Mouse (Mus musculus) heart, adult 8-10 months (tissue): ENCODE data around the gene Tmem255b. TPM values are rescaled to one million over a fixed set of nuclear protein-coding genes. Genes with fewer than 3 reads are reported as not detected.

Experiments used
- DNase-seq: peaks from one replicate; pipeline ENCODE4 v3.0.0; 2022; ENCODE audit warnings: low spot score
- total RNA-seq, 4 experiments: library from RNA; stranded (reverse); gene quantifications; 2 replicates each; pipeline ENCODE4 v1.2.4; 2022

The Tmem255b gene
- total RNA-seq, 4 experiments from 2014 or later: 3.7 to 7.5 (median 5.7) TPM

DNA sequence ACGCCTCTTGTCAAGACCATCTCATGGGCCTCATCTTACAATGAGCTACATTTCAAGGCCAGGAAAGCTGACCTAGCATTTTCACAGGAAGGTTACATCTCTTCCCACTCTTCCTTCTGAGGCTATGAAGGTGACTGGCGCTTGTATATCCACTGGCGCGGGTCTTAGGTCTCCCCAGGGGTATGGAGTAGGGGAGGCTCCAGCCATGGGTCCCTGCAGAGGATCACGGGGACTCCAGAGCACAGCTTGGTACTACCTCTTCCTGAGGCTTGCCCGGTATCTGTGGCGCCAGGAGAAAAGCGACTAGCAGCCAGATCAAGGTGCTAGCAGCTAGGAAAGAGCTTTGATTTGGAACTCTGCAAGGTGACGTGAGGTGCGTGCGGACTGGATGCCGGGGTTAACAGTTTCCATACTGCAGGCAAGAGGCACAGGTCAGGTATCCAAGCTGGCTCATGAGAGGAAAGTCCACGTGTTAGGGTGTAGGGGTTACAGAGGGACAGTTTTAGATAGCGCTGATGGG, 56.6 kb downstream of the Tmem255b start:
- no peak for DNase-seq

DNA sequence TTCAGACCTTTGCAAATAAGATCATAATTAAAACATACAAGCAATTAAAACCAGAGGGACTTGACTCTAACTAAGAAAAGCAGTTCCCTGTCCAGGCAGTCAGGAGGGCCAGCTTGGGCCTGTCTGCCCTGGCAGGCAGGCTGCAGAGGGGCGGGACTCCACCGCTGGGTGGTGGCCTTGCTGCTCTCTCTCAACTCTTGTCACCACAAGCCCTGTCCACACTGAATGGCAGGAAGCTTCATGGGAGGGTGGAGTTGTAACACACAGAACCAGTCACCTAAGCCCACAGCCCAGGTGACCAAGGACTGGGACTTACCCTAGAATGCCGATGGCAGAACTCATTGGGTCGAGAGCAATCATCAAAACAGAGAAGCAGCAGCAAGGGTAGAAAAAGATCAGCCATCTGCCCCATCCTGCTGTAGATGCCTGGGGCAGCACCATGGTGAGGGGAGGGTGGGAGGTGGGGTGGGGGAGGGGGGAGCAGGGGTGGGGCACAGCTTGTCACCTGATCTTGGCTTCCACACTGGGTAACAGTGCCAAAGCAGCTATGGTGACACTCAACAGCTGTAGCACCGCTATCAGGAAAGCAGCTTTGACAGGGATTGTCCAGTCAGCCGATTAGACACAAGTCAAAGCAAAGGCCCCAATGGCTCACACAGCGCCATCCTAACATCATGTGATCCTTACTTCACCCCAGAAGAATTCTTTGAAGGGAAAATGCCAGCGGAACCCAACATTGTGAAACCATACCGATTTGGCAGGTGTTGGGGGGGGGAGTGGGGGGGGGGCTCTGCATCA, 57.4 kb downstream of the Tmem255b start:
- DNase-seq: peak; percentile 73

DNA sequence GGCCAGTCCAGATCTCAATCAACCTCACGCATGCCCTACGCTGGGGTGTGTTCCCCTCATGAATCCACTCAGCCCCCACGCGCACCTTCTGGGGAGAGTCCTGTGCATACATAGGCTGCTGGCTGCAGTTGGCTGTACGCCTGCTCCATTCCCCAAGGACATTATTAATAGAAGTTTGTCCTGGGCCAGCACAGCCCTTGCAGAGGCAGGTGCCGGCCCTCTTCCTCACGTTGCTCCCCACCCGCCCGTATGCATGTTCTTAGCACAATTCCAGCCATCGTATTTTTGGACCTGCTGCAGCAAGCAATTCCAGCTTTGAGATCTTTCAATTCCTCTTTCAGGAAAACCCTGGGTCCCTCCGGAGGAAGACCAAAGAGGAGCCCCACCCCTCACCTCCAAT, 58.0 kb downstream of the Tmem255b start:
- DNase-seq: peak; percentile 81

DNA sequence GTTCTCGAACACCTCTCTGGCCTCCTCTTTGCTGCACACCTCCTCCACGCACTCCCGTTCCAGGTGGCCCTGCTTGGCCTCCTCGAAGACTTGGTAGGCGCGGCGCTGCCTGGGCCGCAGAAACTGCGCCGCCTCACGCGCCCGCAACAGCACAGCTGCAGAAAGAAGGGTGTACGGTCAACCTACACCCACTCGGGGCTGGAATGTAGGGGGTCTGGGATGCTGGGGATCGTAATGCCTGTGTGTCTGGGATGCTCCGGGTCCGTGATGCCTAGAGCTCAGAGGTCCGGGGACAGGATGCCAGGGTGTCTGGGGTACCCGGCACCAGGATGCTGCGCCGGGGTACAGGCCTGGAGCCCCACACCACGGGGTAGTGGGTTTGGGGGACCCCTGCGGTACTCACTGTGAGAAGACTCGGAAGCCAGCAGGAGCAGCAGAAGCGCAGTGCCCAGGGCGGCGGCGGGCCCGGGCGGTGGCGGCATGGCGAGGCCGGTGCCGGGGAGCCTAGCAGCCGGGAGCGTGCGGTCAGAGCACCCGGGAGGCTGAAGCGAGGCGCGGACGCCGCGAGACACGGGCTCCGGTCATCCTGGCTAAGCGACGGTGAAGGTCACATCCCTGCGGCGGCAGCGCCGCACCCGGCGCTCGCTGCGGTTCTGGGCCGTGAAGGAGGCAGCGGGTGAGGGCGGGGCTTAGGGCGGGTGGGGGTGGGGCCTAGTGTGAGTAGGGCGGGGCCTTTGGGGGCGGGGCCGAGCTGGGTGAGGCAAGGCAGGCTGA, 59.1 kb downstream of the Tmem255b start, which contains the start of gene Gas6:
Gas6 (minus strand) TSS at position 633 of the 774 bp plus-strand sequence.
- DNase-seq: peak; percentile 52

DNA sequence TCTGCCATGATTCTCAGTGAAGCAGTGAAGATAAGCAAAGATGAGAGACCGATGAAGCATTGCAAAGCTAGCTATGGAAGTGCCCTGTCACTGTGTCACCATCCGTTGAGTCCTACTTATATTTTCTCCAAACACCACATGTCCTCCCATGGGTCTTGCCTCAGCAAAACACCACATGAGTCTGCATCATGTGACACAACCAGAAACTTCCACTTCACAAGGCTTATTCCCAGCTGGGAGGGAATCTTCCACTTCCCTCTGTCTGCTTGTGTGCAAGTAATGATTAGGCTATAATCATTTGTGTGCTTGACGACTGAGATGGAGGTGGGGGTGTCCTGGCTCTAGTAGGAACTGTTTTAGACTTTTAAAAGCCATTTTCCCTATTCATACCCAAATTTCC, 66.2 kb downstream of the Tmem255b start:
- DNase-seq: no peak

DNA sequence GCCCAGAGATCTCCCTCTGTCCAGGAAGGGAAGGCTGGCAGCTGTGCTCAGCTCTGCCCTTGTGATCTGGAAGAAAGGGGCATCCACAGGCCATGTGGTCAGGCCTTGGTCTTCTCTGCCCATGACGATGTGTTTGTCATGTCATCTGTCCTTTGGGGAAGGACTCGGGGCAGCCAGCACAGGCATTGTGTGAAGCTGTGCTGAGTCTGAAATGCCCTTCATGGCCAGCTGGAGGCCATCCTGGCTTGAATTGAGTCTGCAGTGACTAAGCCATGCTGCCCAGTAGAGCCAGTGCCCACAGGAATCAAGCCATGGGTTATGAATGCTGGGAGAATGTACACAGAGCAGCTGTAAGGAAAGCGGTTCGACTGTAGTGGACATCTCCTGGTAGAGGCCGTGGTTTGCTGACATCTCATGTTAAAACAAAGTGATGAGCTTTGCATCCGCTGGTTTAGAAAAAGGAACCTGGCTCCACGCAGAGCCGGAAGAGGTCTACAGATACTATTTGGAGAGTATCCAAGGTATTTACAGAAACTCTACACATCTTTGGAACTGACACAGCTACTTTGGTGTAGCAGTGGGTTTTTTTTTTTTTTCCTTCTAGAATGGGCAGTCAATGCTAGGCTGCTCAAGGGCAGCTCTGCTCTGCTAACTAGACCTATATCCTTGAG, 69.1 kb downstream of the Tmem255b start:
- DNase-seq: no peak

DNA sequence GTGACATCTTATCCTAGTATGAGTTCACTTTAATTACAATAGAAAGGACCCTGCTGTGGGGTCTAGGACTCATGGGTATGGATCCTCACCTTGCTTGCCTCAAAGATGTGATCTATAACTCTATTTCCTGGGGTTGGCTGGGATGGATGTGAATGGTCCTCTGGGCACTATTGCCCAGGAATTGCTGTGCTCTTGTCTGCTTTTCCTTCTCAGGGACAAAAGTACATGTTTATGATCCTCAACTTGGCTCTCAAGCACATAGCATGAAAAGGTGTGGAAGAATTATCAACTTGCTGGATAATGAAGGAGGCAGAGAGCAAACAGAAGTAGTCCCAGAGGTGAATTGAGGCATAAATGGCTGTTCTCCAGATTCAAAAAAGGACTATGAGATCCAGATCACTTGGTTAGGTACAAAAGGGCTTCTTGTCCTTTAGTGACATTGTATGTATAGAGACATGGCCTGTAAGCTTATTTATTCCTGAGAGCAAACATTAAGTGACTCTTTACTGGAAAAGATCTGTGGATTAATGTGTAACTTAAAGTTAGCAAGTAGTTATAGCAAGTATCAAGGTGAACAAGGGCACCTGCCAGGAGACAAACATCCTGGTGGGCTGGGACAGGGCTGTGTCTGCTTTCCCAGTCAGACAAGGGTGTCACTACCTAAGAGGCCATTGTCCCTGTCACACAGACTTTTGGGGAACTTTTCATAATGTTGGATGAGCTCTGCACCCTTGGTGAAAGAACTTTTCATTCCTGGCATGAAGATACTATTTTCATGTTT, 70.1 kb downstream of the Tmem255b start:
- DNase-seq: no peak

DNA sequence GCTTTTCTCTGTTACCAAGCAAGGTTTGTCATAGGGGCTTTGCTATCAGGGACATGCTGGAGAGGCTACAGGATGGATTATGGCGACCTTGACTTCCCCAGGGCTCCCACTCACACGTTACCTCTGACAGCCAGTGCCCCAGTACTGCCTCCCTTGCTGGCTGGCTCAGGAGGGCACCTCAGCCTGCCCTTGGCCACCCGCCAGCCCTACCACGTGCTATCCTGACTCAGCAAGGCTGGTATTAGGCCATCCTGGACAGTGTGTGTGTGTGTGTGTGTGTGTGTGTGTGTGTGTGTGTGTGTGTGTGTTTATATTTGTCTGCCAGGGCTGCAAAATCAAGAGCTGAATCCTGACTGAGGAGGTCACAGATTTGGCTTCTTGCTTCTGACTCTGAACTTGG, 71.9 kb downstream of the Tmem255b start:
- DNase-seq: no peak

DNA sequence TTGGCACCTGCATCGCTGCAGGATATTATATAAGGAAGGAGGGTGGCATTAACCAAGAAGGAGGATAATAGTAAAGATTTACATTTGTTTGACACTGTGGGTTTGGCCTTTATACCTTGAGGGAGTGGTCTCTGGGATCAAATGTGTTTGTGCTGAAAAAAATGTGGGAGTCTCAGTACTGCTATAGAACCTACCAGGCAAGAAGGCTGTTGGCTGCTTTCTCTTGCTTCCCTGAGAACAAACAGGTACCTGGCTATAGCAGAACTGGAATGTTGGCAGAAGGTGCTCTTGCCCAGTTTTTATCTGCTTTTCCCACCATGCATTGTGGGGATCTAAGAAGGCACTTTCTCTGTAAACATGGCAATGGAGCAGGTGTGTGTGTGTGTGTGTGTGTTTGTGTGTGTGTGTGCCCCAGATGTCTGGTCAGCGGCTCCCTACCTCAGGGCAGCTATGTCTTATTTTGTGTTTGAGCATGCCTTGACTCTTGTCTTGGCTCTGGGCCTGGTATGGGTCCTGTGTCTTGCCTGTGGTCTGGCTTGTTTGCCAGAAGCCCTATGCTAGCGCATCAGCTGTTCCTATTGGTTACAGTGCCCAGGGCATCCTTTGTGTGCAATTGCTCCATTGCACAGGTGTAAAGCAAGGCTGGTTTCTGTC, 72.4 kb downstream of the Tmem255b start:
- DNase-seq: no peak

DNA sequence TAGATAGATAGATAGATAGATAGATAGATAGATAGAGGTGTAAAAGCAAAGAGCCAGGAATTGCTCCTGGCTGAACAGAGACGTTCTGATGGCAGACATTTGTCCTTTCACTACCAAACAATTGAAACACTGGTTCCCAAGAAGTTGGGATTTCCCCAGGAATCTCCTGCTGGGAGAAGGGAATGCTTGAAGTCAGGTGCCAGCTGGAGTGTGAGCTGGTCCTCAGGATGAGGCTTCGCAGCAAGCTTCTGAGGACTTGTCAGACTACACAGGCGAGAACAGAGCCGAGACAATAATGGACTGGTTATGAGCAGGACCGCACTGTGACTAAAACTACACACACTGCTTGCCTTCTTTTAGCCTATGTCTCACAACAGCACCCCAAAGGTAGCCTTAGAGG, 77.0 kb downstream of the Tmem255b start:
- no peak for DNase-seq

DNA sequence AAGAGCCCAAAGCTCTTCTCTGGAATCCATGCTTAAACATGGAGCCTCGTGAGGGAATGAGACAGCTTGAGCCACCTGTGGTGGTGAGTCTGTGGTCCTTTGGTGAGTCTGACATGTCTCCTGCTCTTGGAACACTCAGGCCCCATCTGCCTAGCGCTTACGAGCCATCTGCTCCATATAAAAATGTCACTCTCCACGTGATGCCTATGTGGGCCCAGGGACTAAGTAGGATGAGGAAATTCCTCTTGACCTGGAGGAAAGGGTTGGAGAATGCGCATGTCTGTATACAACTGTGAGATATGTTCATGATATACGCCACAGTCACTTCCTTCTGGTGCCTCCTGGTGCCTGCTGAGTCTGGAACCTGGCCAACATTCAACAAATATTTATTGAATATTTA, 77.7 kb downstream of the Tmem255b start:
- no peak for DNase-seq

DNA sequence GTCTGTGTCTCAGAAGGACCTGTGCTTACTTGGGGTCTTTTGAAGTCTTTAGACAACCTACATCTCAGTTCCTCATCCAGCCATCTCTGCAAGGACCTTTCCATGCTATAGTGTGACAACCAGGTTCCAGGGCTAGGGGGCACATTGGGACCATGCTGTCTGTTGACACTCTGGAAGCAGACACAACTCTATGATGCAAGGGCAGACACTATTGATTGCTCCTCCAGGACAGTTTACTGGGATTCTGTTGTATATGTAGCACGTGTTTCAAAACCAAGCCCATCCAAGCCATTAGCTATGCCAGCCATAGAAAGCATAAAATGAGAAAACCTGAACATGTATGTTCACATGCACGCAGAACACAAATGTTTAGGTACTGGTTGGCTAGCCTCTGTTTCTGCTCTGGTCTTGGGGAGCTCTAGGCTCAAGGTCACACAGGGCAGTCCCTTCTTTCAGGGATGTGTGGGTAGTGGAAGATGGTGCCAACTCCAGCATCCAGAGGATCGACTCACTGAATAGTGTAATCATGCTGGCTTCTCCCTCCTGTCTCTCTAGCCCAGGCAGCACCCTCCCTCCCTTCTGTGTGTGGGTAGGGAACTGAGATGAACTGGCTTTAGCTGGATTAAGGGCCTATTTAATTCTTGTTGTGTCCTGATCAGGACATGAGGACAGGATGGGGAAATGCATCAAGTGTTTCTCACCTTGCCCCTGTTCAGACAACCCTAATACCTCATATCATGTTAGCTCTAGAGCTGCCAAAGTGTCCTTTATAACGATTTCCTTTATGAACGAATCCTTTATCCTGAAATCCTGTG, 78.8 kb downstream of the Tmem255b start:
- no peak for DNase-seq

DNA sequence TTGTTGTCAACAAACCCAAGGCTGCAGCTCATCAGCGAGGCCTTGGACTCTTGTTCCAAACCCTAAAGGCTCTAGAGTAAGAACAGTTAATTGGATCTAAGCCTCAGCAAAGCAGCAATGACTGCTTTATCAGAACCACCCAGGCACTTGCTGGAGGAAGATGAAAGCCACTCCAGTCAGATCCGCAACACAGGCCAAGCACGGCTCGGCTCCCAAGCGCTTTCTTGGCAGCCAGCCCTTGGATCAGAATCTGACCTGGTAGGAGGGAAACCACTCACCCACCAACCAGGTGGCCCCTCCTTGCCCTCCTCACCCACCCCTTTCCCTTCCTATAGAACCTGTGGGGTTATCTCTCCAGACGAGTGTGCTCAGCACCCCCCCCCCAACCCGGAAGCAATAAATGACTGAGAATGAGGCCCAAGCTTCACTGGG, 81.0 kb downstream of the Tmem255b start:
- DNase-seq: no peak

DNA sequence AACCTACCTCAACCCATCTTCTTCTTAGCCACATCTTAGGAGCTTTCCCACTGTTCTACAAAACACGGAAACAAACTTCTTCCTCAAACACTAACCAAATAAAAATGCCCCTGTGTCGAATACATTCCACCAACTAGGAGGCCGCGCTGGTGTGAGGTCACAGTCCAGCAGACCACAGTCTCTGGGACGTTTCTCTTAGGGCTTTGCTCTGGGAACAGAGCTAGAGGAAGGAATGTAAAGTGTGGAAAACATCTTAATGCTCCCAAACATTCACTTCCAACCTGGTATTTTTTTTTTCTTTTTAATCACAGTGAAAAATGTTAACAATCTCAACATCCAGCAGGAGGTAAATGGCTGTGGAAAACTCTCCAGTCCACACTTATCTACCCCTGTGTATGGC, 81.7 kb downstream of the Tmem255b start:
- DNase-seq: no peak

DNA sequence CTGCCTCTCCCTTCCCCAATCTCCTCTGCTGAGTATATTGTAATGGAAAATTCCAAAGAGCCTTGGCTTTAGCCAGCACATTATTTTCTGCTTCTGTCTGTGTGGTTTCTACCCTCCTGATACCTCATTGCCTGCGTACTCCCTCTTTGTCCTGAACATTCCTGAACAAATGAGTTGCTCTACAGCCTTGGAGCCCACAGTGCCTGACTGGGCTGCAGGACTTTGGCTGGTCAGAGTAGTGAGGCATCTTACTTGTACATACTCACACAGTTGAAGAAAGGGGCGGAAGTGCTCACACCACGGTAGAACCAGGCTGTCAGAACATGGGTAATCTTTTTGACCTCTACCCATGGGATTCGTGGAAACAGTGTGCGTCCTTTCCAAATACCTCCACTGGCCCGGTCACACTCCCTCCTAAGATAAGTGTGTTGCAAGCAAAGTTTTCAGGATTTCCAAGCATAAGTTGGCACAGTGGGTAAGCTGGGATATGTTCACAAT, 82.3 kb downstream of the Tmem255b start:
- no peak for DNase-seq
